Mouse (Mus musculus) cerebellum, adult 9-11 months (tissue): ENCODE data around the gene Rufy4.
"Not testable (repeated sequence)": the region's sequence is repeated elsewhere in the genome, so short reads cannot be mapped to it uniquely, and the experiment has no call there.

Source experiments
- DNase-seq: peaks from one replicate; pipeline ENCODE4 v3.0.0; 2022

The Rufy4 gene

DNA sequence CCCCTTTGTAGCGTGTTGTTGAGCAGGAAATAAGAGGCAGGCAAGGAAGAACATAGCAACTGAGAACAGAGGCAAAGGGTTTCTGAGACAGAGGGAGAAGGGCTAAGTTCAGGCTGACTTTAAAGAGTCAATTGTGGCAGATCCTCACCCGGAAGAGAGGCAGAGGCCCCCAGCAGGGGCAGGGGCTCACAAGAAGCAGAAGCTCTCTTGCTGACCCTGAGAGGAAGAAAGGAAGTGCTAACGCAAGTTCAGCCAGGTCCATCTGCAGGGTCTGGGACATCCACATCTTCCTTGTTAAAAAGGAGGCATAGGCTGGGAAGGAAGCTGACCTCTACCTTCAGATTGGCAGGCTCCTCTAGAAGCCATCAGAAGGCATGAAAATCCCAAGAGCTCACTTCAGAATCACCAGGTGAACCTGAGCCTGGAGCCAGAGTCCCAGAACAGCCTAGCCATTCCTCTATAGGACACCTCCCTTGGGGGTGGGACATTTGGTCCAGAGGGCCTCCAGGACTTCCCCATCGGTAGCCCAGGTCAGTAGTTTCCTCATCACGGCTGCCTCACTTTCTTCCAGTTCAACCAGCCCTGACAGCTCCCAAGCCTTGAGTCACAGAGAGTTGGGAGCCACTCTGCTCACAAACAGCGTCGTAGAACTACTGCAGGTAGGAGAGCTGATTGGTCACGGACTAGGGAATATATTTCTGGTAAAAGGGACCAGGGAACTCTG, 28.3 kb downstream of the Rufy4 start, which contains the start of gene Cxcr2:
Cxcr2 (plus strand) TSS at position 529 of the 724 bp plus-strand sequence.
- no peak for DNase-seq

- no peak for DNase-seq
Measured at GRCm38 (mm10) chr1:74155435-74156012, 30.2 kb downstream of the Rufy4 start.

DNA sequence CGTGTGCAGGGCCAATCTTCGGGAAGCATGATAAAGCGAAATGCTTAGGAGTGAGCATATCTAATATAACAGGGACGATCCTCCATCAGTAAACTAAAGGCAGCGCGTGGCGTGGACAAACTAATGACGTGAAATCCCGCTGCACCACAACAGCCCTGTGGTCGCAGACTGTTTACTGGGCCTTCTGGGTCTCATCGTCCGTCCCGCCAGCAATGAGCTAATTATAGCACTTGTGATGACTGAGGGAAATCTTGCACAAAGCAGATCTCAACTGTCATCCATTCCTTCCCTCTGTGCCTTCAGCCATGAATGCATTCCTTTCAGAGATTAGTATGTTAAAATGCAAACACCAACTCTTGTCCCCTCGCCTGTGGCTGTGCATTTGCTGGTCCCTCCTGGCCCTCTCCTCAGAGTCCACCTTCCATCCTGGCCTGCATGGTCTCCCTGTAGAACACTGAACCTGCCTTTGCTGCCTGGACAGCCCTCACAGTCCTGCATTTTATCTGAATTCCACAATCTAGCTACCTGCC, 31.1 kb downstream of the Rufy4 start:
- no peak for DNase-seq

DNA sequence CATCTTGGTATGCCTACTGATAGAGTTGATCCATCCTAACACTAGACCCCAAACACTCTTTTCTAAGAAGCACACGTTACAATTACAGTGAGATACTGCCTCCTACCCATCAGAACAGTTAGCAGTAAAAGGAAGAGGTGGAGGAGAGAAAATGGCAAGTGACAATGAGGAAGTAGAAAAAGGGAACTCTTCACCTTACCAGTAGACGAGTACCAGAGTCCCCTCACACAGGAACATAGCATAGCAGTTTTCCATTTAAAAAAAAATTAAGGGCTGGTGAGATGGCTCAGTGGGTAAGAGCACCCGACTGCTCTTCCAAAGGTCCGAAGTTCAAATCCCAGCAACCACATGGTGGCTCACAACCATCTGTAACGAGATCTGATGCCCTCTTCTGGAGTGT, 34.3 kb downstream of the Rufy4 start:
- not testable (repeated sequence) for DNase-seq

GRCm38 (mm10) chr1:74160036-74160435, 34.7 kb downstream of the Rufy4 start:
- DNase-seq: no peak

- no peak for DNase-seq
Measured at GRCm38 (mm10) chr1:74167136-74167535, 41.8 kb downstream of the Rufy4 start.

DNA sequence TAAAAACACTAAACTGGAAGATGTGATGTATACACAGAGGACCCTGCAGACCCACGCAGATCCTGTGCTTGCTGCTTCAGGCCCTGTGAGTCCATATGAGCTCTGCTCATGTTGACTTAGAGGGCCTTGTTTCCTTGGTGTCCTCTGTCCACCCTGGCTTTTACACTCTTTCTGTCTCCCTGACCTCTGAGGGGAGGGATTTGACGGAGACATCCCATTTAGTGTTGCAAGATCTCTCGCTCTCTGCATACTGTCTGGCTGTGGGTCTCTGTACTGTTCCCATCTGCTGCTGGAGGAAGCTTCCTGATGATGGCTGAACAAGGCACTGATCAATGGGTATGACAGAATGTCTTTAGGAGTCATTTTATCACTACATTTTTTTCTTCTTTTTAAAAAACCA, 44.4 kb downstream of the Rufy4 start:
- no peak for DNase-seq

- DNase-seq: no peak
Measured at GRCm38 (mm10) chr1:74172722-74173121, 47.4 kb downstream of the Rufy4 start.

DNA sequence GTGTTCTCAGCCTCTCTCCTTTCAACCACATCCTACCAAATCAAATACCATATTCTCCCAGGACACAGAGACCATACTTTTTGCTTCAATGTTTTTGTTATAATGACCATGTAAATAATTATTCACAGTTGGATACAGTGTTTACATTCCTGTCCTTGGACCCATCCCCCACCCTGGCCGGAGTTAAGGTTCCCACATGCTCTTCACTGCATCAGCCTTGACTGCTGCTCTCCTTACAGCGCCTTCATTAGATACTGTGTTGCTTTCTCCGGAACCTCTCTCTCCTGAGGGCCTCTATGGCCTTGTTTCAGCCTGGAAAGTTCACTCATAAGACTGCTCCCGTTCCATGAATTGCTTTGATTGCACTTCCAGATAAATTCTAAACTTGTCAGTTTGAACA, 50.4 kb downstream of the Rufy4 start:
- DNase-seq: no peak

GRCm38 (mm10) chr1:74178618-74179017, 53.3 kb downstream of the Rufy4 start:
- no peak for DNase-seq

GRCm38 (mm10) chr1:74179624-74180408, 54.5 kb downstream of the Rufy4 start:
- no peak for DNase-seq

DNA sequence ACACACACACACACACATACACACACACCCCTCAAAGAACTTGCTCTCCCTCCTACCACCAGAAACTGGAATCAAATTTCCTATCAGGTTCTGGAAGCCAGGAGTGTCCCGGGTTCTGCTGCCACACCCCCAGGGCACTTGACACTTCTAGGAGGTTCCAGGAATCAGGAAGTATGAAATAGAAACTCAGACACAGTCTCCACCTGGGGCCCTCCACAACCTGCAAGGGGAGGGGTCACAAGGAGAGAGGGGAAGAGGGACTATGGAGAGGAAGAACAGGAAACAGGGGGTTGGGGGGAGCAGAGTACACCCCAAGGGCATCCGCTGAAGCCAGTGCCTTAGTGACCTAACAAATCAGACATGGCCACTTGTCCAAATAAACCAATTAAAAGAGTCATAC, 56.1 kb downstream of the Rufy4 start:
- no peak for DNase-seq

DNA sequence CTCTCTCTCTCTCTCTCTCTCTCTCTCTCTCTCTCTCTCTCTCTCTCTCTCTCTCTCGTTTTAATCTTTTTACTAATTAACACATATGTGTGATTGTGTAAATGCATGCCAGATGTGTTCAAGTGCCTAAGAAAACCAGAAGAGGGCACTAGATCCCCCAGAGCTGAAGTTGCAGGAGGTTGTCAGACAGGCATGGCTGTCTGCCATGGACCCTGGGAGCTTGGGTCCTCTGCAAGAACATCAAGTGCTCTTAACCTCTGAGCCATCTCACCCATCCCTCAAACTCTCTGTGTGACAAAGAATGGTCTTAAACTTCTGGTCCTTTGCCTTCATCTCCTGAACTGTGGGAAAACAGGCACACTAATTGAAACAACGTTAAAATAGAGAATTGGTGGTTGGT, 57.7 kb downstream of the Rufy4 start:
- no peak for DNase-seq

DNA sequence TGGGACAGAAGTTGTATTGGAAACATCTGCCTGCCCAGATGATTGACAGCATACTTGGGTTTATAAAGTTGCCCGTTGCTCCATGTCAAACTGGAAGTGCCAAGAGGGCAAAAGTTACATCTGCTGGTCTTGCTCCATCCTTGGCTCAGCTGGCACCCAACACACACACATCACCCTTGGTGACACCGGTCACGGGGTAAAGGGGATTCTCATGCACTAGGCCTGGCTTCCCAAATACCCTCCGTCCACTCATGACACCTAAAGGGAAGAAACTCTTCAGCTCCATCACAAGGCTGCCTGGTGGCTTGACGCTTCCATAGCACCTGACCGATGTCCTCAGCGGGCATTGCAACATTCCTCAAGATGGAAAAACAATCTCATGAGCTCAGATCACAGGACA, 65.1 kb downstream of the Rufy4 start:
- no peak for DNase-seq

DNA sequence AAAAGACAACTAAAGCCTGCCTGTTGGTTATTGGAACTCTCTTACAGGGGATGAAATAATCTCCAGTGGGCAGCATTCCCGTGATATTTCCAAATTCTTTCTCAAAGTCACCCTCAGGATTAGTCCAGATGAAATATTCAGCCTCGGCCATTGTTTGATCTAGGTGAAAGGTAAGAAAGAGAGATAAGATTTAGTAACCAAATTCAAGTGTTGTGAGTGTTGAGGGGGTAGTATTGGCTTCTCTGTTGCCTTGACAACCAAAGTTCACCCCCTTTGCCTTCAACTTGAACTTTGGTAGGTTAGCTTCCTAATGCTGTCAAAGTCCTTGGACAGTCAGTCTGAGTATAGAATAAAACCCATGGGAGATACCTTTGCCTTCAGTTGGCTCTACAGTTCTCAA, 67.4 kb downstream of the Rufy4 start:
- no peak for DNase-seq

GRCm38 (mm10) chr1:74194445-74194844, 69.1 kb downstream of the Rufy4 start, which contains the start of gene Cxcr1:
Cxcr1 (minus strand) TSS chr1:74194631.
- no peak for DNase-seq

- DNase-seq: no peak
Measured at GRCm38 (mm10) chr1:74195961-74196360, 70.6 kb downstream of the Rufy4 start.

DNA sequence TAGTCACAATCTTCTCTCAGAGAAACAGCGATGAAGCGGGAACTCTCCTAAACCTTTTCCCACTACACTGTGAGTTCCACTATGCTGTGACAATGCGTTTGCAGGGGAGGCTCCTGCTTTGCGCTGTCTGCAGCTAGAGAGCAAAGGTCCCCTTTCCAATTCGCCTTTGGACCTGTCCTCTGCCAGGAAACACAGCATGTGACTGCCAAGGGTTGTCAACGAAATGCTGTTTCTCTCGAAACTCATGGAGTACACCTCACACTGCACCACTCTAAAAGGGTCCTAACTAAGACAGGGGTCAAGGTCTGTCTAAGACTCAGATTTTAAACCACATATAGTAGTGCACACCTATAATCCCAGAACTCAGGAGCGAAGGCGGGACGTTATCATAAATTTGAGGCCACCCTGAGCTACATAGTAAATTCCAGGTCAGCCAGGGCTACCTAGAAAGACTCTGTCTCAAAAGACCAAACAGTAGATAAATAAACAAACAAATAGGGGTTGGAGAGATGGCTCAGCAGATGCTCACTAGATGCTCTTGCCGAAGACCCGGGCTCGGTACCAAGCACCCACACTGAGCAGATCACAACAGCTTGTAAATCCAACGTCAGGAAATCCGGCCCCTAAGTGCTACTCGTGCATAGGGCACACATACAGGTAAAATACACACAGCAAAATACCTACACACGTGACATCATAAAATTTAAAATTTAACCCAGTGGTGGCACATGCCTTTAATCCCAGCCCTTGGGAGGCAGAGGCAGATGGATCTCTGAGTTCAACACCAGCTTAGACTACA, 71.5 kb downstream of the Rufy4 start:
- no peak for DNase-seq
